Mouse (Mus musculus) ES-Bruce4 (cell line): ENCODE measurements around the gene L3mbtl4.

Source experiments
- CTCF ChIP-seq: IDR thresholded peaks from one replicate; pipeline ENCODE4 v1.8.1; 2011; ENCODE audit warnings: low read depth, low read length
- EP300 ChIP-seq: IDR thresholded peaks from 2 replicates; pipeline ENCODE4 v1.6.1; 2011; ENCODE audit warnings: low read depth, low read length; ENCODE audit not compliant: insufficient read depth
- POLR2A ChIP-seq: IDR thresholded peaks from one replicate; pipeline ENCODE4 v1.8.1; 2011; ENCODE audit warnings: low read length; ENCODE audit not compliant: insufficient read depth

DNA sequence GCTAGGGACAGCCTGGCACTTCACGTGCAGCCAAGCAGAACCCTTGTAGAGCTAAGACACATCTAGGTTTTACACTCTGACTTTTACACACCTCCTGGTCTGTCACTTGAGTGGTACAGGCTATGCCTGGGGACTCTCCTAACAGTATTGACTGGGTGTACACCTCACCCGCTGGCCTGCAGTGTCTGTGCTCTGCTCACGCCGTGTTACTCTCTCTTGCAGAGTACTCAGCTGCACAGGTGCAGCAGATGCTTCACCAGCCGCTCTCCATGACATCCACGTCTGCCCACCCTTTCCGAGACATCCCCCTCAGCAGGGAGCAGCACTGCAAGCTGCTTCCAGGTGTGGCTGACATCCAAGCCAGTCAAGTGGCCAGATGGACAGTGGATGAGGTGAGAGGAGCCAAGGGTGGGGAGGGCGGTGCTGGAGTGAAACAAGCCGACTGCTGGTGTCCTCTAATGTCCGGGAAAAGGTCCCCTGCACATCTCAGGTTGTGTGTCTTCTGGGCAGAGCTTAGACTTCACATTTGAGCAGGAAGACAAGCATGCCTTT is 490.8 kb downstream of the L3mbtl4 start:
- TF ChIP-seq CTCF = no peak
- no peak for TF ChIP-seq EP300
- TF ChIP-seq POLR2A = no peak
